Mouse (Mus musculus): Measurements from ENCODE around the gene Rai14.
A peak's percentile ranks its signal among the peaks of the same experiment; 100 is the strongest.
"Not testable (repeated sequence)": the region's sequence is repeated elsewhere in the genome, so short reads cannot be mapped to it uniquely, and the experiment has no call there.

The Rai14 gene

DNA sequence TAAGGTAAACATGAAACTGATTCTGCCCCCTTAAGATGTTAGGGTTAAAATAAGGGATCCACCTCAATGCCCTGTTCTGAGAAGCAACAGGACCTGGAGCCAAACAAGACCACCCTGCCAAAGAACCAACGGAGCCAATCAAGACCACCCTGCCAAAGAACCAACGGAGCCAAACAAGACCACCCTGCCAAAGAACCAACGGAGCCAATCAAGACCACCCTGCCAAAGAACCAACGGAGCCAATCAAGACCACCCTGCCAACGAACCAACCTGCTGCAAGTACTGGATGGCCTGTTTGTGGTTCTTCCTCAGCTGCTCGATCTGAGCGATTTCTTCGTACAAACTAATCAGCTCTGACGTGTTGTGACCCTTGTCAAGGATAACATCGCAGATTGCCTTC lies 181.1 kb downstream of the Rai14 start:
- not testable (repeated sequence) for DNase-seq (ENCODE audit: low read depth)

DNA sequence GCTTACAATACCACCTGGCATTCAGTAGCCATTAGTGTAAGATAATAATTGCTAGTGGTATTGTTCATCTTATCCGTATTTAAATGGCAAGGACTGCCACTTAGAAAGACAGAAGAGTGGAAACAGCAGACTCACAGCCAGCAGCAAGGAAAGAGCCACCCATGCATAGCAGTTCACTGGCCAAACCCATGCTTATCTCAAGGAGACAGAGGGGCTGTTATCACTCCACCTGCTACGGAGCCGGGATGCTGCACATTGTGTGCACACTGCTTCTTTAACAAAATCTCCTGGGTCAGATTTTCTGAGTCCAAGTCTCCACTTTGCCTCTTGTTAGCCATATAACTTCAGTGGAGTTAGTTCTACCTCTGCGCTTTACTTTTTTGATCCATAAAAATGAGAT lies 183.1 kb downstream of the Rai14 start:
- no peak for DNase-seq (ENCODE audit: low read depth)

DNA sequence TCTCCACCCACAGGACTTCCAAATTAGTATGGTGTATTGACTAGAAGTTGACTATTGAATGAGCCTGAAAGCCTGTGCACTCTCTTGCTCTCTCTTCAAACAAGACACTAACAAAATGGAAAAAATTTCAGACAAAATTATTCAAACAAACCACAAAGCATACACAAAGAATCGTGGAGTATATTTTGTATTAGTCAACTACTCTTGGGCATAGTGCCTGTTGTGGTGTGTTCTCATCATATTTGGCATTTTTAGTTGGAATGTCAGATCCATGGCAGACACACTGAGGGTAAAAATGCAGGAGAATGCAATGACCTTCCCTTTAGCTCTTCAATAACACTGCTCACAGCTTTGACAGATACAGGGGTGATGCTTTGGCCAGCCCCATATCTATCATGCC lies 188.5 kb downstream of the Rai14 start:
- DNase-seq (ENCODE audit: low read depth), result peak; percentile 43

Data from fibroblast of lung, adult 2 months (primary cell).